Mouse (Mus musculus) myocyte (in vitro differentiated cells): ENCODE measurements at regions not wholly inside any gene's neighbourhood (a gene's known extent, or its start where the extent isn't known, plus 50 kb on each side); places are given as distances from the start of the nearest gene placed in this dataset.

Source experiments
- H3K27me3 ChIP-seq: one replicate; pipeline ENCODE4 v1.6.1; 2011; ENCODE audit not compliant: control insufficient read depth, insufficient read depth, insufficient read length
- H3K36me3 ChIP-seq: one replicate; pipeline ENCODE4 v1.6.1; 2011; ENCODE audit not compliant: control insufficient read depth, insufficient read depth
- H3K4me2 ChIP-seq: one replicate; pipeline ENCODE4 v1.6.1; 2011; ENCODE audit warnings: low read depth, control low read depth
- H3K4me3 ChIP-seq: one replicate; pipeline ENCODE4 v1.5.1; 2011; ENCODE audit warnings: mild to moderate bottlenecking, control low read depth, moderate library complexity
- H3K79me2 ChIP-seq: one replicate; pipeline ENCODE4 v1.6.1; 2011; ENCODE audit not compliant: control insufficient read depth, insufficient read depth
- H3ac ChIP-seq: one replicate; pipeline ENCODE4 v1.6.1; 2011; ENCODE audit not compliant: control insufficient read depth, insufficient read length
- CEBPB ChIP-seq: IDR thresholded peaks from 2 replicates; pipeline ENCODE4 v1.6.1; 2011; ENCODE audit warnings: mild to moderate bottlenecking, moderate library complexity; ENCODE audit not compliant: poor library complexity, insufficient read depth, severe bottlenecking
- E2F4 ChIP-seq: IDR thresholded peaks from one replicate; pipeline ENCODE4 v1.6.1; 2011; ENCODE audit warnings: mild to moderate bottlenecking, control low read depth, moderate library complexity; ENCODE audit not compliant: insufficient read depth
- MAX ChIP-seq: IDR thresholded peaks from one replicate; pipeline ENCODE4 v1.6.1; 2011; ENCODE audit warnings: low read depth, mild to moderate bottlenecking, control low read depth
- MYOD1 ChIP-seq, 3 experiments: IDR thresholded peaks; one replicate each; pipeline ENCODE4 v1.6.1; 2011; ENCODE audit warnings: control low read depth in 2 of 3, low read depth in 2 of 3, mild to moderate bottlenecking in 2 of 3, moderate library complexity in 1 of 3; ENCODE audit not compliant: insufficient read length in 2 of 3, control insufficient read depth in 1 of 3
- MYOG ChIP-seq, 3 experiments: IDR thresholded peaks; one replicate each; pipeline ENCODE4 v1.6.1; 2011; ENCODE audit warnings: control low read depth in 2 of 3, low read depth in 2 of 3, mild to moderate bottlenecking in 2 of 3; ENCODE audit not compliant: insufficient read length in 2 of 3, control insufficient read depth in 1 of 3, insufficient read depth in 1 of 3
- POLR2A ChIP-seq: IDR thresholded peaks from one replicate; pipeline ENCODE4 v1.6.1; 2011; ENCODE audit warnings: low read depth, mild to moderate bottlenecking, control low read depth, moderate library complexity; ENCODE audit not compliant: insufficient read length
- POLR2AphosphoS2 ChIP-seq: IDR thresholded peaks from one replicate; pipeline ENCODE4 v1.6.1; 2011; ENCODE audit warnings: low read depth, control low read depth; ENCODE audit not compliant: insufficient read length
- REST ChIP-seq: IDR thresholded peaks from one replicate; pipeline ENCODE4 v1.6.1; 2011; ENCODE audit warnings: mild to moderate bottlenecking, control low read depth, moderate library complexity; ENCODE audit not compliant: insufficient read depth, insufficient read length
- SRF ChIP-seq: IDR thresholded peaks from one replicate; pipeline ENCODE4 v1.6.1; 2011; ENCODE audit warnings: low read depth; ENCODE audit not compliant: control insufficient read depth, insufficient read length
- TCF12 ChIP-seq: IDR thresholded peaks from one replicate; pipeline ENCODE4 v1.6.1; 2011; ENCODE audit warnings: mild to moderate bottlenecking, control low read depth; ENCODE audit not compliant: poor library complexity, insufficient read depth, severe bottlenecking
- TCF3 ChIP-seq: IDR thresholded peaks from one replicate; pipeline ENCODE4 v1.6.1; 2011; ENCODE audit warnings: low read depth, control low read depth; ENCODE audit not compliant: insufficient read length
- USF1 ChIP-seq: IDR thresholded peaks from one replicate; pipeline ENCODE4 v1.6.1; 2011; ENCODE audit warnings: low read depth, mild to moderate bottlenecking, control low read depth, moderate library complexity

GRCm38 (mm10) chr3:157729711-157730367, 163.1 kb downstream of the Ptger3 start:
- no peaks in the 10 kb centered on the region for H3K36me3 ChIP-seq
- no peak overlapping the region for H3K4me3 ChIP-seq
- H3K79me2 ChIP-seq = no peaks in the 10 kb centered on the region
- H3K4me2 ChIP-seq = no peak overlapping the region
- TF ChIP-seq REST (no peak), TCF3 (no peak), MAX (no peak), MYOD1 (IDR thresholded peaks at IDR 0.05; ENCODE audit: control insufficient read depth in 1 of 3, insufficient read length in 2 of 3, low read depth in 2 of 3) (no peak), USF1 (no peak), POLR2AphosphoS2 (no peak), TCF12 (no peak), POLR2A (no peak), SRF (no peak), CEBPB (no peak), MYOG (IDR thresholded peaks at IDR 0.05; ENCODE audit: control insufficient read depth in 1 of 3, insufficient read depth in 1 of 3, insufficient read length in 2 of 3, low read depth in 2 of 3) (no peak), E2F4 (no peak)
- H3ac ChIP-seq = no peak overlapping the region
- H3K27me3 ChIP-seq = no peaks in the 10 kb centered on the region

GRCm38 (mm10) chr3:157724542-157724941, 157.8 kb downstream of the Ptger3 start:
- Histone ChIP-seq H3K4me3 (no peak overlapping the region), H3K36me3 (no peaks in the 10 kb centered on the region), H3K4me2 (no peak overlapping the region), H3K79me2 (no peaks in the 10 kb centered on the region), H3K27me3 (no peaks in the 10 kb centered on the region), H3ac (no peak overlapping the region)
- TF ChIP-seq TCF3 (no peak), REST (no peak), USF1 (no peak)

- H3K27me3 ChIP-seq = no peaks in the 10 kb centered on the region
- TF ChIP-seq E2F4 (no peak), USF1 (no peak), MAX (no peak), REST (no peak), CEBPB (no peak), MYOG (IDR thresholded peaks at IDR 0.05; ENCODE audit: control insufficient read depth in 1 of 3, insufficient read depth in 1 of 3, insufficient read length in 2 of 3, low read depth in 2 of 3) (no peak), TCF12 (no peak)
- H3K4me3 ChIP-seq = no peak overlapping the region
- no peak overlapping the region for H3ac ChIP-seq
- H3K79me2 ChIP-seq = no peaks in the 10 kb centered on the region
- no peaks in the 10 kb centered on the region for H3K36me3 ChIP-seq
- H3K4me2 ChIP-seq = no peak overlapping the region
Measured at GRCm38 (mm10) chr3:157723184-157723583, 156.5 kb downstream of the Ptger3 start.

GRCm38 (mm10) chr3:157717313-157717921, 150.7 kb downstream of the Ptger3 start:
- TF ChIP-seq TCF12 (no peak), MYOD1 (IDR thresholded peaks at IDR 0.05; ENCODE audit: control insufficient read depth in 1 of 3, insufficient read length in 2 of 3, low read depth in 2 of 3) (no peak), MYOG (IDR thresholded peaks at IDR 0.05; ENCODE audit: control insufficient read depth in 1 of 3, insufficient read depth in 1 of 3, insufficient read length in 2 of 3, low read depth in 2 of 3) (no peak), REST (no peak), POLR2A (no peak), POLR2AphosphoS2 (no peak), CEBPB (no peak), MAX (no peak), E2F4 (no peak), TCF3 (no peak), USF1 (no peak), SRF (no peak)
- Histone ChIP-seq H3K4me3 (no peak overlapping the region), H3K4me2 (no peak overlapping the region), H3K36me3 (no peaks in the 10 kb centered on the region), H3K79me2 (no peaks in the 10 kb centered on the region), H3ac (no peak overlapping the region), H3K27me3 (no peaks in the 10 kb centered on the region)

GRCm38 (mm10) chr3:157714023-157714422, 147.3 kb downstream of the Ptger3 start:
- TF ChIP-seq POLR2A = no peak
- TF ChIP-seq E2F4 = no peak
- no peak for TF ChIP-seq REST
- TF ChIP-seq USF1 = no peak
- TF ChIP-seq MYOD1 (IDR thresholded peaks at IDR 0.05; ENCODE audit: control insufficient read depth in 1 of 3, insufficient read length in 2 of 3, low read depth in 2 of 3) = no peak
- no peak for TF ChIP-seq CEBPB
- TF ChIP-seq MYOG (IDR thresholded peaks at IDR 0.05; ENCODE audit: control insufficient read depth in 1 of 3, insufficient read depth in 1 of 3, insufficient read length in 2 of 3, low read depth in 2 of 3) = no peak
- no peak for TF ChIP-seq SRF
- TF ChIP-seq TCF12 = no peak
- no peak for TF ChIP-seq MAX
- no peaks in the 10 kb centered on the region for H3K36me3 ChIP-seq

More at GRCm38 (mm10) chr3:157714023-157714422, 147.3 kb downstream of the Ptger3 start:
- H3K4me2 ChIP-seq = no peak overlapping the region
- H3K4me3 ChIP-seq = no peak overlapping the region
- no peak overlapping the region for H3ac ChIP-seq
- H3K79me2 ChIP-seq = no peaks in the 10 kb centered on the region
- no peaks in the 10 kb centered on the region for H3K27me3 ChIP-seq
